Mouse (Mus musculus) liver, postnatal 0 days (tissue): ENCODE measurements around the gene Adam10. TPM values are rescaled to one million over a fixed set of nuclear protein-coding genes. Genes with fewer than 3 reads are reported as not detected.

Experiments used
- ATAC-seq: fragments of 200-750 bp; cut with Nextera tagmentation; 2 replicates; pipeline ENCODE4 v1.8.0; 2017; ENCODE audit warnings: mild to moderate bottlenecking, moderate library complexity
- DNase-seq: peaks from one replicate; pipeline ENCODE4 v3.0.0-alpha.2; 2016
- H3K27ac ChIP-seq: fragments of 300-500 bp; sonication (generic); 2 replicates; pipeline ENCODE4 v1.5.1; 2014; ENCODE audit warnings: antibody characterized with exemption, moderate library complexity, mild to moderate bottlenecking, low read depth
- H3K27me3 ChIP-seq: fragments of 300-500 bp; sonication (generic); 2 replicates; pipeline ENCODE4 v1.6.1; 2014; ENCODE audit warnings: low read length, control low read depth, mixed read lengths; ENCODE audit not compliant: insufficient read depth
- H3K36me3 ChIP-seq: fragments of 300-500 bp; sonication (generic); replicated peaks from 2 replicates; pipeline ENCODE4 v1.6.1; 2014; ENCODE audit warnings: mild to moderate bottlenecking, control low read depth, low read length, moderate library complexity, mixed read lengths; ENCODE audit not compliant: insufficient read depth
- H3K4me1 ChIP-seq: fragments of 300-500 bp; sonication (generic); 2 replicates; pipeline ENCODE4 v1.6.1; 2014; ENCODE audit warnings: antibody characterized with exemption, mild to moderate bottlenecking, control low read depth; ENCODE audit not compliant: insufficient read depth
- H3K4me2 ChIP-seq: fragments of 300-500 bp; sonication (generic); 2 replicates; pipeline ENCODE4 v1.6.1; 2014; ENCODE audit warnings: low read depth, mild to moderate bottlenecking, low read length, moderate library complexity, mixed read lengths
- H3K4me3 ChIP-seq: fragments of 300-500 bp; sonication (generic); 2 replicates; pipeline ENCODE4 v1.5.1; 2014; ENCODE audit warnings: low read depth, low read length
- H3K9ac ChIP-seq: fragments of 300-500 bp; sonication (generic); replicated peaks from 2 replicates; pipeline ENCODE4 v1.6.1; 2014; ENCODE audit warnings: mild to moderate bottlenecking, moderate library complexity
- H3K9me3 ChIP-seq: fragments of 300-500 bp; sonication (generic); 2 replicates; pipeline ENCODE4 v1.6.1; 2016; ENCODE audit warnings: mild to moderate bottlenecking, control low read depth, low read length, mixed read lengths
- CTCF ChIP-seq: sonication (generic); IDR thresholded peaks from 2 replicates; pipeline ENCODE4 v1.5.1; 2016; ENCODE audit warnings: antibody characterized with exemption, low read depth
- EP300 ChIP-seq: IDR thresholded peaks from 2 replicates; pipeline ENCODE4 v1.6.1; 2016; ENCODE audit warnings: antibody characterized with exemption, low read depth, mild to moderate bottlenecking
- WGBS: fragments of 180-500 bp; shearing (Covaris S2); extraction: QIAGEN DNeasy Blood & Tissue Kit; methylation state at CpG from one replicate; pipeline ENCODE4 v1.1.7; 2014; ENCODE audit not compliant: insufficient replicate concordance; 5-methylcytosine and 5-hydroxymethylcytosine counted together
- polyA plus RNA-seq: library from polyadenylated mRNA; unstranded; fragments of >200 nt; fragmentation: Nextera tagmentation; extraction: Ambion mirVana; gene quantifications from 2 replicates; pipeline ENCODE4 v1.2.1, GENCODE M21; 2015

Gene Adam10
- polyA plus RNA-seq, 1 experiment from 2014 or later: 36.7 TPM

- 61% methylated on average over 6 of the region's 6 CpGs for WGBS
- Histone ChIP-seq H3K4me1 (peaks cover 22% of the 10 kb centered on the region), H3K27ac (peak overlapping the region; percentile 86)
Observed at GRCm38 (mm10) chr9:70670381-70670780, 8.4 kb upstream of the Adam10 start.

DNA sequence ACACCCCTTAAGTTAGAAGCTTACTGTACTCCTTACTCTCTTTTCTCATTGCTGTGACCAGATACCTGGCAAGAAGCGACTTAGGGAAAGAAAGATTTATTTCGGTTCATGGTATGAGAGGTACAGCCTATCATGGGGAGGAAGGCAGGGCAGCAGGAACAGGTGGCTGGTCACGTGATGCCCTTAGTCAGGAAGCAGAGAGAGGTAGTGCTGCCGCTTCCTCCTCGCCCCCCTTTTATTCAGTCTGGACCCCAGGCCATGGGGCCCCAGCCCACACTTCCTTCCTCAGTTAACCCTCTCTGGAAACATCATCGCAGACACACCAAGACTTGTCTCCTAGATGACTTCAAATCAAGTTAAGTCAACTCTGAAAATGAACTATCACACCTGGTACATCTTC is 7.5 kb upstream of the Adam10 start:
- H3K9ac ChIP-seq: 0 out of 2 replicates have a peak overlapping the region, but pooled peaks have one; percentile 34
- H3K4me2 ChIP-seq: peak overlapping the region; percentile 52
- DNase-seq: peak; percentile 34
- peaks cover 3% of the 10 kb centered on the region; the same call in 1 of the 2 replicates for H3K9me3 ChIP-seq
- WGBS: 35% methylated on average over 6 of the region's 6 CpGs
- TF ChIP-seq CTCF (no peak), EP300 (no peak)
- ATAC-seq: no peak
- H3K4me1 ChIP-seq: peaks cover 27% of the 10 kb centered on the region
- 0 out of 2 replicates have a peak overlapping the region, but pooled peaks have one; percentile 19 for H3K4me3 ChIP-seq
- H3K27me3 ChIP-seq: no peaks in the 10 kb centered on the region
- H3K27ac ChIP-seq: peak overlapping the region; percentile 72
- no peaks in the 10 kb centered on the region for H3K36me3 ChIP-seq

More at GRCm38 (mm10) chr9:70670381-70670780, 8.4 kb upstream of the Adam10 start:
- ATAC-seq (peak; percentile 72), DNase-seq (peak; percentile 34)
- no peak overlapping the region for H3K4me2 ChIP-seq
- H3K27me3 ChIP-seq: no peaks in the 10 kb centered on the region
- H3K9me3 ChIP-seq: peaks cover 3% of the 10 kb centered on the region; the same call in 1 of the 2 replicates
- 0 out of 2 replicates have a peak, but pooled peaks cover 1% of the 10 kb centered on the region for H3K36me3 ChIP-seq
- no peak overlapping the region for H3K9ac ChIP-seq
- no peak overlapping the region for H3K4me3 ChIP-seq
- TF ChIP-seq EP300 (peak; percentile 95), CTCF (no peak)

- Histone ChIP-seq H3K9ac (peak overlapping the region; percentile 38; the same call in 1 of the 2 replicates), H3K27ac (peak overlapping the region; percentile 72), H3K4me1 (peaks cover 27% of the 10 kb centered on the region), H3K9me3 (peaks cover 3% of the 10 kb centered on the region; the same call in 1 of the 2 replicates), H3K4me3 (peak overlapping the region; percentile 19; the same call in 1 of the 2 replicates), H3K36me3 (no peaks in the 10 kb centered on the region), H3K27me3 (no peaks in the 10 kb centered on the region), H3K4me2 (peak overlapping the region; percentile 52)
- peak; percentile 21 for DNase-seq
- 23% methylated on average over 10 of the region's 10 CpGs for WGBS
- TF ChIP-seq CTCF: peak; percentile 70
- TF ChIP-seq EP300: no peak
- ATAC-seq: no peak
Observed at GRCm38 (mm10) chr9:70671772-70672579, 6.8 kb upstream of the Adam10 start.

GRCm38 (mm10) chr9:70673656-70674055 is 5.1 kb upstream of the Adam10 start:
- Histone ChIP-seq H3K27ac (no peak overlapping the region), H3K9ac (no peak overlapping the region), H3K9me3 (no peaks in the 10 kb centered on the region), H3K4me2 (no peak overlapping the region), H3K36me3 (no peaks in the 10 kb centered on the region), H3K4me3 (no peak overlapping the region), H3K4me1 (peaks cover 27% of the 10 kb centered on the region), H3K27me3 (no peaks in the 10 kb centered on the region)
- WGBS: 80% methylated on average over 4 of the region's 4 CpGs
- TF ChIP-seq CTCF (no peak), EP300 (no peak)
- ATAC-seq (no peak), DNase-seq (no peak)

GRCm38 (mm10) chr9:70675117-70675516 is 3.7 kb upstream of the Adam10 start:
- Histone ChIP-seq H3K9ac (no peak overlapping the region), H3K27ac (no peak overlapping the region), H3K4me1 (peaks cover 22% of the 10 kb centered on the region), H3K4me3 (no peak overlapping the region), H3K27me3 (no peaks in the 10 kb centered on the region), H3K36me3 (no peaks in the 10 kb centered on the region), H3K4me2 (no peak overlapping the region), H3K9me3 (no peaks in the 10 kb centered on the region)
- no peak for ATAC-seq
- TF ChIP-seq EP300: no peak
- TF ChIP-seq CTCF: no peak
- no peak for DNase-seq
- 69% methylated on average over 4 of the region's 4 CpGs for WGBS

DNA sequence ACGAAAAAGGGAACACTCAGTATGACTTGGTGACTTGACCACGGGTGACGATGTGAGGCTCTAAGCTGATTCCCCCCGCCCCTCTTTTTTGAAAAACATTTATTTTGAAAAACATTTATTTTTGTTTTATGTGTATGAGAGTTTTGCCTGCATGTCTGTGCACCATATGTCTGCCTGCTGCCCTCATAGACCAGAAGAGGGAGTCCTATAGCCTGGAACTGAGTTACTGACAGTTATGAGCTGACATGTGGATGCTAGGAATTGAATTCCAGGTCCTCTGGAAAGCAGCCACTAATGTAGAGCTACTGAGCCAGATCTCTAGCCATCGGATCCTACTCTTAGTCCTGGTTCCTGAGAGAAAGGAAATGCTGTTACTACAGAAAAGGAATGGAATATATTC is 2.8 kb upstream of the Adam10 start:
- Histone ChIP-seq H3K9ac (no peak overlapping the region), H3K27me3 (no peaks in the 10 kb centered on the region), H3K9me3 (no peaks in the 10 kb centered on the region), H3K4me3 (no peak overlapping the region), H3K27ac (0 out of 2 replicates have a peak overlapping the region, but pooled peaks have one; percentile 0), H3K4me2 (no peak overlapping the region), H3K4me1 (peaks cover 20% of the 10 kb centered on the region), H3K36me3 (no peaks in the 10 kb centered on the region)
- peak; percentile 45 for TF ChIP-seq CTCF
- no peak for TF ChIP-seq EP300
- 85% methylated on average over 5 of the region's 5 CpGs for WGBS
- no peak for DNase-seq
- no peak for ATAC-seq
